Mouse (Mus musculus) mouse embryonic stem cell (cell line): Measurements from ENCODE around the gene Rnft1.
"Not testable (repeated sequence)": the region's sequence is repeated elsewhere in the genome, so short reads cannot be mapped to it uniquely, and the experiment has no call there.

Source experiments
- in situ Hi-C, 2 experiments: fragments of 300-500 bp; cut with MboI; formaldehyde crosslinking; loops; 1 replicate in 1 of 2; 3 replicates in 1 of 2; pipeline ENCODE4 v1.14.3; 2019 to 2020; ENCODE audit warnings: low sequenced_read_pairs in 2 of 2, low pct_unique_long_range_greater_than_20kb in 1 of 2, mixed read lengths in 1 of 2; ENCODE audit not compliant: unreplicated experiment in 1 of 2

Gene Rnft1

DNA sequence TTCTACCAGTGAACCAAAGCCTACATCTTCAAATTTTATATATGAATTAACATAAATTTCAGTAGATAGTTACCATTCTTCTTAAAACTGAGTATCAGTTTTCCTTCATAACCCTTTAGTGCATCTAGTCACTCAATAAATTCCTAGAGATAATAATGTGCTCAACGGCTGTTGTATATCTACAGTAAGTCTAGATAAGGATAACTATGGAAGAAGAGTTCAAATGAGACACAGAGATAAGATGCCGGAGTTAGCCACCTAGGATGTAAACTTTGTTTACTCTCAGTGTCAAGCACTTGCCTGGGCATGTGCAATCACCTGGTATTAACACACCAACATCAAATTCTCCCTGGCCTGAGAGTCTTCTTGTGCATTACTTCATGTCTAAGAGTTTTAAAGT, 22.9 kb downstream of the Rnft1 start:
- in situ Hi-C loops = no loop called here

DNA sequence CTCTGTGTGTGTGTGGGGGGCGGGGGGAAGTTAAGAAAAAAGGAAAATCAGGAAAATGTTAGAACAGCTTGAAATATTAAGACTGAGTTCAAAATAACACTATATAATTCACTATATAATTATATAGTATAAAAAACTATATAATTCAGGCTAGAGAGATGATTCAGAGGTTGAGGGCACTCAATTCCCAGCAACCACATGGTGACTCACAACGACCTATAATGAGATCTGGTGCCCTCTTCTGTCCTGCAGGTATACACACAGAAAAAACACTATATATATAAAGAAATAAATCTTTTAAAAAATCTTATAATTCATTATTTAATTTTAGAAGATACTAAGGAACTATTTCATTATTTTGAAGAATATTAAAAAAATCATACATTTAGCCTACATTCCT, 23.5 kb downstream of the Rnft1 start:
- in situ Hi-C loops = no loop called here

DNA sequence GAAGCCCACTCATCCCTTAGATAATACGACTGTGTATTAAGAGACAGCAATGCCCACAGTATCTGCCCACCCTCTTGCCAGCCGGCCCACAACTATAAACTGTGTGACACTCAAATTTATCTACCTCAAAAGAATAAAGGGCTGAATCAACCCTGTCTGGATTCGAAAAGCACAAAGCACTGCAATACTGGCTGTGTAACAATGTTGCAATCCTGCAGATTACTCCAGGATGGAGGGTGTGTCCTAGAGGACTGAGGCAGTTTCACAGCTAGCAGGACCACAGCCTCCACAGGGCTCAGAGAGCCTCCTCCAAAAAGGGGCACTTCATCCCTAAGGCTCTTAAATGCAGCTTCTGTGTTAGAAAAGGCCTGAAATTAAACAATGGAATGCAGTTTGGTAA, 32.2 kb downstream of the Rnft1 start:
- in situ Hi-C loops = no loop called here

DNA sequence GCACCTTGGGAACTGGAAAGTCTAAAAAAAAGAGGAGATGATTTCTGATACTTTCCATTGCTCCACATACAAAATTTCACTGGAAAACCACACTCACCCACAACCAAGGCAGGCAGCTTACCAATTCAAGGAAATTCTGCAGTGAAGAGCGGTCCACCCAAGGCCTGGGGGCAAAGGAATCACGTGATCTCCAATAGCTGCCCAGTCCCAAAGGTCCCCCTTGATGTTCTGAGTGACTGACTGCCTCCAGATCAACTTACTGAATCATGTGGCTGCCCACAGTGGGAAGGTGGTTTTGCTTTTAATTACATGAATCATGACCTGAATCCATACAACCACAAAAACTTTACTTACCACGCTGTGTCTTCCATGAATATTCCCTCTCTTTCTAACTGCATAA, 32.8 kb downstream of the Rnft1 start:
- in situ Hi-C loops = no loop called here

DNA sequence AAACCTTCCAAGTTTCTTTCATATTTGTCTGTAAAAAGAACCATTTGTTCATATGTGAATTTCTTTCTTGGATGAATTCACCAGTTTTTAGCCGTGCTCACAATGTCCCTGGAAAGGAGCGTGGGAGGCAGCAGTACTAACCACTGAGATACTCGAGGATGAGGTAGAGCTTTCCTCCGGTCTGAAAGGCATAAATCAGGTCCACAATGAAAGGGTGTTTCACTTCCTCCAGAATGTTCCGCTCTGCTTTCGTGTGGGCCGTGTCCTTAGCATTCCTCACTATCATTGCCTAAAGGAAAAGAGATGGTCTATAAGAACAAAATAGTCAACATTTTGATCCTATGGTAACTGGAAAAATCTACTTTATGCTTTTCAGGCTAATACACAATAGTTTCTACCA, 35.3 kb downstream of the Rnft1 start:
- in situ Hi-C loops = no loop called here

DNA sequence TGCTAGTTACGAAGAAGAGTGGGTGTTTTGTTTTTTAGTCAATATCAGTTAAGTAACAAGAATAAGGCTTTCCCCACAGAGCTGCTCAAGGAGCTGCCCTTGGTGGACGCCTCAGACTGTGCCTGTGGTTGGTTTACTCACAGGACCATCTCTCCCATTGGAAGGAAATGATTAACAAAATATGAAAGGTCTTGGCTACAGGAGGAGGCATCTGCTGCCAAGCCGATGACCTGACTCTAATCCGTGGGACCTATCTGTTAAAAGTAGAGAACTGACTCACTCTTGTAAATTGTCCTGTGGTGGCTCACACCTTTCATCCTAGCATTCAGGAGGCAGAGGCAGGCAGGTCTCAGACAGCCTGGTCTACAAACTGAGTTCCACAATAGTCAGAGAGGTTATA, 43.1 kb downstream of the Rnft1 start:
- in situ Hi-C loops = no loop called here

DNA sequence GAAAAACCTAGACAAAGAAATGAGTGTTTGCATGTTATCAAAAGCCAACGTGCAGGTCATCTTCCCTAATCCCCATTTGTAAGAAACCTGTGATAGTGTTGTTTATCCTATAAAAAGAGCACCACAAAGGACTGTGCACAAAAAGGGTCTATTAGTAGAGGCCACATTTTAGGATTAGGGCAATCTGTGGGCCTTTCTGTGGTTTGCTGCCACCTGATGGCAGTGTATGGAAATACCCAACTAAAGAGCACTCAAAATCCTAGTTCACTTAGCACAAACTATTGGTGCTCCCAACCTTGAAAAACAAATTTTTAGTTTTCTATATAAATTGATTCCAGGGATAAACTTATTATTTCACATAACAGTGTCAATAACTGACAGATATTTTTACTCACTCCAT, 48.4 kb downstream of the Rnft1 start:
- in situ Hi-C loops = no loop called here

DNA sequence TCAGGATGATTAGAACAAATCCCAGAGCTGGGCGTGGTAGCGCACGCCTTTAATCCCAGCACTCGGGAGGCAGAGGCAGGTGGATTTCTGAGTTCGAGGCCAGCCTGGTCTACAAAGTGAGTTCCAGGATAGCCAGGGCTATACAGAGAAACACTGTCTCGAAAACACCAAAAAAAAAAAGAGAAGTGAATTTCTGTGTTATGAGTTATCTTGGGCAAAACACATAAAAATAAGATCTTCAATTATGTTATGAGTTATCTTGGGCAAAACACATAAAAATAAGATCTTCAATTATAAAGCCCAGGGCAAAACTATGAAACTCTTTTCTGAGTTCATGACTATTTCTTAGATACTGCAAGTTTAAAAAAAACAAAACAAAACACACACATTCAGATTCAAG, 48.8 kb downstream of the Rnft1 start:
- in situ Hi-C loops = not testable (repeated sequence)

DNA sequence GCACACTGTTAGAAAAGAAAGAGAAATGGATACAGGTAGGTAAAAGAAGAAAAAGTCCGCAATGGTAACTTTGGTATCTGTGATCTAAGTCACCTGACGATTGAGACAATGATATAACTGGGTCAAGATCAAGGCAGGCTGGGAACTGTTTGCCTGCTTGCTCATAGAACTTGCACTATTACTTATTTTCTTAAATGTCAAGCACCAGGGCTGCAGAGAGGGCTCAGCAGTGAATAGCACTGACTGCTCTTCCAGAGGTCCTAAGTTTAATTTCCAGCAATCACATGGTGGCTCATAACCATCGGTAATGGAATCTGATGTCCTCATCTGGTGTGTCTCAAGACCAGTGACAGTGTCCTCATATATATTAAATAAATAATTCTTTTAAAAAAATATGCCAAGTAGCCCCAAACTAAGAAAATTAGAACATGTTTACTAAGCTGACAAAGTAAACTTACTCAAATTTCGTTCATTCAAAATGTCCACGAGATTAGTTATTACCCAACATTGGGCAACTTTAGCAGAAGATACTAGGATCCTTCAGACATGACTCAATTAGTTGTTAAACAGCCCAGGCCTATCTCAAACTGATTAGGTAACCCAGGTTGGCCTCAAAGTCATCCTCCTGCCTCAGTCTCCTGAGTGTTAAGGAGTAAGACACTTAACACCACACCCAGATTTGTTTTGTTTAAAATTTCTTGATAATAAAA, 49.9 kb downstream of the Rnft1 start:
- in situ Hi-C loops = no loop called here

DNA sequence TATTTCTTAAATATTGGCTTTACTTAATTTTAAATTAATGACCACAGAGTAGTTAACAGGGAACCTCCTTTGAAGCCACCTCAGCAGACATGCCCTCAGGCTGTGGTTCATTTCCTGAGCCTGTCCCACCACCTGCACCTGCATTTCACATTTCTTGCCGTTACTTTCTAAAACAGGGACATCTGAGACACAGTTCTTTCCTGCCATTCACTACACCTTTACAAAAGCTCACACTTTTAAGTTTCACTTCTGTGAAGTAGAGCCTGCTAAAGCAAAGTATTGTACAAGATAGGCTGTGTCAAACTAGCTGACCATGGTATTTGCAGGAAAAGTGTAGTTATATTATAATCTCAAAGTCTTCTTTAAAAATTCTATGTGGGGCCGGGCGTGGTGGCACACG, 54.3 kb downstream of the Rnft1 start:
- in situ Hi-C loops = no loop called here

DNA sequence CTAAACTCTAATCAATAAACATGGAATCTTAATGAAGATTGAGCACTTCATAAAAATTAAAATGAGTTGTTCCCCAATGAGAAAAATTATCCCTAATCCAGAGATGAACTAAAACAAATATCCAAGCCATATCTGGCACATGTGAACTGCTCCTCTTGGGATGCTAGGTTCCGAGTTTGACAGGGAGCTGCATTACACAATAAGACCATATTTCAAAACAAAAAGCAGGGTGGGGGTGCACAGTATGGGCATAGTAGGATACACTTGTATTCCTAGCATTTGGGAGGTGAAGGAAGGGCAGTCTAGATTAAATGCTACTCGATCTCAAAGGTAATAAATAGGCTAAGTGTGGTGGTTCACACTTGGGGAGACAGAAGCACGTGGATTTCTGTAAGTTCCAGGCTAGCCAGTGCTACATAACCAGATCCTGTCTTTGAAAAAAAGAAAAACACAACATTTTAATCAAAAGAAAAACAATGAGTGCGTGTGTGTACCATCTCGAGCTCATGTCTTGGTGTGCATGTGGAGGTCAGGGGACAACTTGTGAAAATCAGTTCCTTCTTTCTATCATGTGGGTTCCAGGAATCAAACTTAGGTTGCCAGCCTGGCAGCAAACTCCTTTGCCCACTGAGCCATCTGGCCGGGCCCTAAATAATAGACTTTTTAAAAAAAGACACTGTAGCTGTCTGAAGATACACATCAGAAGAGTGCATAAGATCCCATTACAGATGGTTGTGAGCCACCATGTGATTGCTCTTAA, 55.4 kb downstream of the Rnft1 start:
- in situ Hi-C loops = no loop called here

DNA sequence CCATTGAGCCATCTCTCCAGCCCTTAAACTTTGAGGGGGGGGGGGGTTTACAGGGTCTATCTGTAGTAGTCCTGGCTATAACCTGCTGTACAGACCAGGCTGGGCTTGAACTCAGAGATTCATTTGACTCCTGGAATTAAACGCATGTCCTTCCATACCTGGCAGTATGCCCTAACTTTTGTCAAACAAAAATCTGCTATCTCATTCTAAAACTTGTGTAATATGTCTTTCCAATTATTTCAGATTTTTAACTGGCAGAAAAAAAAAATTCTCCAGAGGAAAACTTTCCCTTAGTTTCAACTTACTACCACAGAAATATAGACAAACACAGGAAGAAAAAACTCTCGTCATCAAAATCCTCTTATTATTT, 56.0 kb downstream of the Rnft1 start:
- in situ Hi-C loops = no loop called here

DNA sequence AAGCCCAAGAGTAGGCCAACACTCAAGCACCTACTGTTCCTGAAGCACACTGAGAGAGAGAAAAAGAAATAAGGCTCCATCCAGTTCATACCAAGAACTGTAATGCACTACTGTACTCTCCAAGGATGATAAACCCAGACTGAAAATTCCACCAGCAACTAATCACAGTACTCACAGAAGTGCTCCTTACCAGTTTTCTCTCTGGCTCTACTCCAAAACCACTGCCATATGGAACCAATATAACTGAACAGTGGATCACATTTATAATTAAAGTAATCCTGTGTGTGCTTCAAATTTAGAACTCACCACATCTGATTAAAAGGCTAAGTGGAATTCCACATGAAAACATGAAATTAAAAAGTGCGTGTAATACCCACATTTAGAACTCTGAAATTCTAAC, 58.4 kb downstream of the Rnft1 start:
- in situ Hi-C loops = no loop called here

DNA sequence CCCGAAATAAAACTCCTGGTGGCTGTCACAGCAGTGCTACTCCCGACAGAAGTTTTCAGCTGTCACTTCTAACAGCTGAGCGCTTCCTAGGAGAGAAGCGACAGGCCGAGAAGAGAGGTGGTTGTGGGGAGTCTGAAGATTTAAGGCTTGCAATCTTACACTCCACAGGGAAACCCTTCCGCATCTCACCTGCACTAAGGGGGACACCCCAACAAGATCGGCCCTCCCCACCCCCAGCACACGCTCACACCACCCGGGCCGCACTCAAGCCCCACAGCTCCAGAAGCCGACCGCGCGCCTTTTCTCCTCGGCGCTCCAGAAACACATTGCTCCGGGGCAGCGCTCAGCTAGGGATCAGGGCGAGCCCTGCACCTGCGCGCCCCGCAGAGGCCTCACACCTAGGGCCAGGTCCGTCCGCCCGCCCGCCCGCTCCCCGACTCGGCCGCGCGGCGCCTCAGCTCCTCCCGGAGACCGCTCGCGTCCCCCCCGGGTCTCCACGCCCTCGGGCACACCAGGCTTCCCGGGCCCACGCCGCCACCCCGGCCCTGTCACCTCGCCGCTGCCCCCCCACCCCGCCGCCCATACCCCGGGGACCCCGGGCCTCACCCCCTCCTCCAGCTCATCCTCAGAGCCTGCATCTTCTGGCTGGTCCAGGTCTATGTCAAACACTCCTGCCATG, 59.6 kb downstream of the Rnft1 start:
- in situ Hi-C loops = no loop called here

DNA sequence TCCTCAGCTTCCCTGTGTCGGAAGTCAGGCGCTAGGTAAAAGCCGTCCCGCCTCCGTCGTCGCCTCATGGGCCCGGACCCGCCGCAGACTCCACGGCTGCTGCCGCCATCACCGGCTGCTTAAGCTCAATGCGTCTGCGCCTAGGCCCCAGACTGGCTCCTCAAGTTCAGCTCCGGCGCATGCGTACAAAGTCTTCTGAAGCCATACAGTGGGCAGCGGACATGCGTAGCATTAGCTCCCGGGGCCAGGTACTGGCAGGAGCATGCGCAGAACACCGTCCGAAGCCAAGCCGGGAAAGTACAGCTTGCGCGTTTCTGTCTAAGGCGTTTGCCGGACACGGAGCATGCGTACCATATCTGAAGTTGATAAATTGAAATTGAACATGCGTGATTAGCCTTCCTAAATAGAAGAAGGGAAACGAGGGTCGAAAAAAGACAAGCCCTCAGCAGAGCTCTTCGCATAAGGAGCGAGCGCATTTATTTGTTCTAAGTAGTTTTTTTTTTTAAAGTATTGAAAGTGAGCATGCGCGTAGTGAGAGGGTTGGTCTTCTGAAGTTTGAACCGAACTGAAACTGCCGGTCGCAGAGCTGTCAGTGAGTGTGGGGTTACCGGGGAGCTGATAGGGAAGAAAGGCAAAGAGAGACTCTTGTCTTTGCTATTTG, 60.3 kb downstream of the Rnft1 start, which contains the start of the genes Rps6kb1 and Tubd1:
Gene Rps6kb1 (minus strand): TSS at position 167 of the 661 bp plus-strand sequence.
Gene Tubd1 (plus strand): TSS at position 353 of the 661 bp plus-strand sequence.
- in situ Hi-C loops = no loop called here

DNA sequence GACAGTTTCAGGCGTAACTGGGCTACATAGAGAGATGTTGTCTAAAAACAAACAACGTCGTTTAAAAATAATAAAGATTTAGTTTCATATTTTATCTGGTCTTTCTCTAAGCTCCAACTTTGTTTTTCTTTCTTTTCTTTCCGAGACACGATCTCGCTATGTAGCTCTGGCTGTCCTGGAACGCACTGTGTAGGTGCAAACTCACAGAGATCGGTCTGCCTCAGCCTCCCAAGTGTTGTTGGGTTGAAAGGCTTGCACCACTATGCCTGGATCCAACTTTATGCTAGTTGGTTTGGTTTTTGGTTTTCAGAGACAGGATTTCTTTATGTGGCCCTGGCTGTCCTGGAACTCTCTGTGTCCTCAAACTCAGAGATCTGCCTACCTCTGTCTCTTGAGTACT, 61.1 kb downstream of the Rnft1 start:
- in situ Hi-C loops = no loop called here

DNA sequence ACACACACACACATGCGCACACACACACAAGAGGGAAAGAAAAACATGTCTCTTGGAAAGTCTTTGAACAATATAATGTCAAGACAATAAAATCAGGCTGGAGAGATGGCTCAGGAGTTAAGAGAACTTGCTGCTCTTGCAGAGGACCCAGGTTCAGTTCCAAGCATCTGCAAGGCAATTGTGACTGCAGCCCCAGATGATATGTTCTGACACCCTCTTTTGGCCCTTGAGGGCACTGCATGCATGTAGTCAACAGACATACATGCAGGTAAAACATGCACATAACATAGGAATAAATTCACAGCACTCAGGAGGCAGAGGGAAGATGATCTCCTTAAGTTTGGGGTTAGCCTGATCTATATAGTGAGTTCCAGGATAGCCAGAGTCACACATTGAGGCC, 63.0 kb downstream of the Rnft1 start:
- in situ Hi-C loops = no loop called here
